Mouse (Mus musculus) skeletal muscle tissue, postnatal 0 days (tissue): ENCODE data around the gene Exoc3l4. TPM values are rescaled to one million over a fixed set of nuclear protein-coding genes. Genes with fewer than 3 reads are reported as not detected.

Experiments used
- polyA plus RNA-seq: library from polyadenylated mRNA; unstranded; fragments of >200 nt; fragmentation: Nextera tagmentation; extraction: Ambion mirVana; gene quantifications from 2 replicates; pipeline ENCODE4 v1.2.1, GENCODE M21; 2015

The Exoc3l4 gene
- 4.2 and 5.2 TPM in 2 replicates for polyA plus RNA-seq

GRCm38 (mm10) chr12:111416921-111417779 lies at the start of gene Exoc3l4:
Gene Exoc3l4, plus strand, starts transcription at chr12:111417017.

GRCm38 (mm10) chr12:111377376-111377973 lies 39.3 kb upstream of the Exoc3l4 start, which contains the start of gene Cdc42bpb:
Gene Cdc42bpb, minus strand, starts transcription at chr12:111377718.

GRCm38 (mm10) chr12:111406622-111407021 lies 10.2 kb upstream of the Exoc3l4 start, which contains the start of gene Lbhd2:
Gene Lbhd2, plus strand, starts transcription at chr12:111406809.

GRCm38 (mm10) chr12:111442309-111443010 lies 25.6 kb downstream of the Exoc3l4 start, which contains the start of gene Tnfaip2:
Gene Tnfaip2, plus strand, starts transcription at chr12:111442469.

Other genes starting within 250 kb of the Exoc3l4 start
- not detected in 2 replicates for gene 4930595D18Rik, start 232.5 kb upstream of the Exoc3l4 start, polyA plus RNA-seq
- gene Amn, start 145.9 kb upstream of the Exoc3l4 start, polyA plus RNA-seq, result 0.65 TPM in 1 of 2 replicates, not detected in the other
- gene Cdc42bpb, start 39.3 kb upstream of the Exoc3l4 start, polyA plus RNA-seq, result 13.5 and 13.9 TPM in 2 replicates
- 0.62 and 0.83 TPM in 2 replicates for gene Lbhd2, start 10.2 kb upstream of the Exoc3l4 start, polyA plus RNA-seq
- 2.5 and 3.8 TPM in 2 replicates for gene Tnfaip2, start 25.5 kb downstream of the Exoc3l4 start, polyA plus RNA-seq
- gene Gm266, start 68.8 kb downstream of the Exoc3l4 start, polyA plus RNA-seq, result 7.4 and 10.3 TPM in 2 replicates
- 326 and 331 TPM in 2 replicates for gene Eif5, start 121.0 kb downstream of the Exoc3l4 start, polyA plus RNA-seq
- 16.9 and 20.4 TPM in 2 replicates for gene Mark3, start 157.5 kb downstream of the Exoc3l4 start, polyA plus RNA-seq